Mouse (Mus musculus) ES-E14 (cell line): ENCODE results near the gene Endov. TPM values are rescaled to one million over a fixed set of nuclear protein-coding genes. Genes with fewer than 3 reads are reported as not detected.

Experiments used
- DNase-seq: peaks from one replicate; pipeline ENCODE4 v3.0.0-alpha.2; 2013; ENCODE audit warnings: low read depth, low spot score
- H3K27ac ChIP-seq: 2 replicates; pipeline ENCODE4 v1.5.1; 2012; ENCODE audit warnings: low read depth, mild to moderate bottlenecking, low read length, moderate library complexity, mixed read lengths; ENCODE audit not compliant: poor library complexity, insufficient read depth, severe bottlenecking
- H3K36me3 ChIP-seq: 2 replicates; pipeline ENCODE4 v1.6.1; 2012; ENCODE audit warnings: mild to moderate bottlenecking, low read length, moderate library complexity, mixed read lengths; ENCODE audit not compliant: control insufficient read depth, poor library complexity, insufficient read depth, severe bottlenecking
- H3K4me1 ChIP-seq, 2 experiments: fragments of 150-350 bp in 1 of 2; sonication (generic) in 1 of 2; 2 replicates each; pipeline ENCODE4 v1.6.1; 2012; ENCODE audit warnings: low read length in 2 of 2, mild to moderate bottlenecking in 1 of 2, mixed read lengths in 1 of 2; ENCODE audit not compliant: control insufficient read depth in 2 of 2, insufficient read depth in 2 of 2, poor library complexity in 1 of 2
- H3K4me3 ChIP-seq, 2 experiments: fragments of 150-350 bp in 1 of 2; sonication (generic) in 1 of 2; 2 replicates each; pipeline ENCODE4 v1.5.1; 2012; ENCODE audit warnings: low read length in 2 of 2, low read depth in 1 of 2, mild to moderate bottlenecking in 1 of 2, mixed read lengths in 1 of 2; ENCODE audit not compliant: insufficient read depth in 1 of 2, poor library complexity in 1 of 2, severe bottlenecking in 1 of 2
- H3K9ac ChIP-seq: 2 replicates; pipeline ENCODE4 v1.6.1; 2012; ENCODE audit warnings: low read depth, mild to moderate bottlenecking, low read length, mixed read lengths; ENCODE audit not compliant: poor library complexity, insufficient read depth, severe bottlenecking
- H3K9me3 ChIP-seq: fragments of 150-350 bp; sonication (generic); 2 replicates; pipeline ENCODE4 v1.6.1; 2012; ENCODE audit warnings: low read depth, mild to moderate bottlenecking, low read length; ENCODE audit not compliant: control insufficient read depth, insufficient read depth
- CHD2 ChIP-seq: IDR thresholded peaks from 2 replicates; pipeline ENCODE4 v1.6.1; 2014; ENCODE audit warnings: mild to moderate bottlenecking, low read depth, low read length, inconsistent platforms
- HCFC1 ChIP-seq: IDR thresholded peaks from 2 replicates; pipeline ENCODE4 v1.6.1; 2012; ENCODE audit warnings: low read length, inconsistent platforms, borderline replicate concordance; ENCODE audit not compliant: insufficient read depth
- MAFK ChIP-seq: IDR thresholded peaks from 2 replicates; pipeline ENCODE4 v1.6.1; 2014; ENCODE audit warnings: mild to moderate bottlenecking, low read depth, low read length, inconsistent platforms; ENCODE audit not compliant: insufficient read depth
- ZC3H11A ChIP-seq: IDR thresholded peaks from 2 replicates; pipeline ENCODE4 v1.6.1; 2012; ENCODE audit warnings: low read depth, mild to moderate bottlenecking, inconsistent platforms, low read length, borderline replicate concordance
- ZNF384 ChIP-seq: IDR thresholded peaks from 2 replicates; pipeline ENCODE4 v1.6.1; 2012; ENCODE audit warnings: low read depth, low read length, inconsistent platforms
- in situ Hi-C, 2 experiments: fragments of 600-800 bp; cut with MboI; formaldehyde crosslinking; loops; one replicate each; pipeline ENCODE4 v1.15.1; 2025; ENCODE audit warnings: low sequenced_read_pairs in 2 of 2, inconsistent platforms in 1 of 2; ENCODE audit not compliant: unreplicated experiment in 2 of 2
- total RNA-seq: library from RNA; depleted of rRNA; stranded (reverse); fragments of 300-350 nt; gene quantifications from 2 replicates; pipeline ENCODE4 v1.2.3, GENCODE M21; 2012; rRNA removed

Endov gene
- total RNA-seq, 1 experiment, result 10.0 TPM

GRCm38 (mm10) chr11:119558870-119559610 lies 67.9 kb downstream of the Endov start:
- DNase-seq, result peak; percentile 13
- no peaks in the 10 kb centered on the region for H3K9me3 ChIP-seq
- peaks cover 3 to 23% of the 10 kb centered on the region in 2 experiments; a peak in 3 of 4 replicates for H3K4me1 ChIP-seq
- peak overlapping the region in 1 of 2 experiments; percentile 23; a peak in 1 of 4 replicates for H3K4me3 ChIP-seq
- H3K27ac ChIP-seq, result no peak overlapping the region; the same call in 1 of the 2 replicates
- in situ Hi-C loops, result no loop called here
- H3K9ac ChIP-seq, result no peak overlapping the region
- H3K36me3 ChIP-seq, result no peaks in the 10 kb centered on the region
- no peak for TF ChIP-seq ZNF384
- TF ChIP-seq CHD2, result no peak
- no peak for TF ChIP-seq ZC3H11A
- TF ChIP-seq MAFK, result no peak
- TF ChIP-seq HCFC1, result no peak

Other genes with a start within 250 kb of the Endov start
- gene Gaa, start 223.5 kb upstream of the Endov start, total RNA-seq, result 69.3 and 116 TPM in 2 replicates
- 337 and 400 TPM in 2 replicates for gene Eif4a3, start 191.3 kb upstream of the Endov start, total RNA-seq
- gene Card14, start 183.6 kb upstream of the Endov start, total RNA-seq, result 0.22 and 0.58 TPM in 2 replicates
- gene Sgsh, start 135.8 kb upstream of the Endov start, total RNA-seq, result 3.4 and 4.9 TPM in 2 replicates
- gene Slc26a11, start 135.8 kb upstream of the Endov start, total RNA-seq, result 4.4 and 7.4 TPM in 2 replicates
- gene Rnf213, start 98.2 kb upstream of the Endov start, total RNA-seq, result 30.4 and 37.3 TPM in 2 replicates
- 0.79 and 0.80 TPM in 2 replicates for gene Nptx1, start 56.4 kb downstream of the Endov start, total RNA-seq
- gene Rptor, start 111.6 kb downstream of the Endov start, total RNA-seq, result 59.7 and 61.6 TPM in 2 replicates